Mouse (Mus musculus) brain, adult 2 months (tissue): Measurements from ENCODE around the gene Rpl31.

Source experiments
- DNase-seq: peaks from one replicate; pipeline ENCODE4 v3.0.0; 2011; ENCODE audit warnings: low read depth, low spot score

Gene Rpl31

DNA sequence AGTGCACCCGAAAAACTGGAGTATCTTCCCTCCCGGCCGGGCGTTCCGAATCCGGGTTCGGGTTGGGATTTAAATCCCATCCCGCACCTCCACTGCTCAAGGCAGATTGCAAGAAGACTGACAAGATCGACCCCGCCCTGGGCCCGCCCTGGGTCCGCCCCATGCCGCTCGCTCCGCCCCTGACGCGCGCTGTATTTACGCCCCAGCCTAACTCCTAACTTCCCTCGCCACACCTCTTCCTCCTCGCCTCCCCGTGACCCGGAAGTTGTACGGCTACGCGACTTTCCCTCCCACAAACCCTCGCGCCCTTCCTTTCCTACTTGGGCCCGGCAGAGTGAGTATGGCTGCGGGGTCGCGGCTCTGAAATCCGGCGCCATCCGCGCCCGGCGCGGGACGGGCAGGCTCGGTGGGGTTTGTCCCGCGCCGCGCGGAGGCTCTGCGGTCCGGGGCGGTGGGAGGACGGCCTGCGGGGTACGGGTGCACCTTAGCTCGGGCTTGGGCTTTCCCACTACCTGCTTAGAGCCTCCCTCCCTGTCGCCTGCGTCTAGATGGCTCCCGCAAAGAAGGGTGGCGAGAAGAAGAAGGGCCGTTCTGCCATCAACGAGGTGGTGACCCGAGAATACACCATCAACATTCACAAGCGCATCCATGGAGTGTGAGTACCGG, at the start of gene Rpl31:
Gene Rpl31 (plus strand): TSS at position 242 of the 666 bp plus-strand sequence.
- peak; percentile 99 for DNase-seq

GRCm38 (mm10) chr1:39317935-39318334, 49.7 kb upstream of the Rpl31 start:
- DNase-seq = peak; percentile 59

- peak; percentile 84 for DNase-seq
Observed at GRCm38 (mm10) chr1:39318870-39319269, 48.8 kb upstream of the Rpl31 start.

GRCm38 (mm10) chr1:39321954-39322353, 45.7 kb upstream of the Rpl31 start:
- DNase-seq = no peak

- no peak for DNase-seq
Observed at GRCm38 (mm10) chr1:39325228-39325627, 42.4 kb upstream of the Rpl31 start.

GRCm38 (mm10) chr1:39327546-39327945, 40.1 kb upstream of the Rpl31 start:
- DNase-seq = peak; percentile 76

- no peak for DNase-seq
Observed at GRCm38 (mm10) chr1:39330857-39331594, 36.6 kb upstream of the Rpl31 start.

DNA sequence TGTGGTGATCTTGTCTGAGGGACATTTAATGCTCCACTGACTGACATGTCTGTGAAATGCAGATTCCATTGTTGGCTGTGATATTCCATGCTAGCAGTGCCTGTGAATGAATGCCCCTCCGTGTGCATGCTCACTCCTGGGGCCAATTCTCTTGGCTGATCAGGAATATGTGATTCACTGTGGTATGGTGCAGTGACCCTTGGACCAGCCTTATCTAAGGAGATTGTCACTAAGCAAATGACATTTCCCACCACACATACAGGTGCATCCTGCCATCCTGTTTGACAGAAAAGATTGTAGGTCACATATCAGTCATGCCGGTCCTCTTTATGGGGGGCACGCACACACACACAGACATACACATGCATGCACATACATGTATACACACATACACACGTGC, 35.2 kb upstream of the Rpl31 start:
- DNase-seq = no peak

GRCm38 (mm10) chr1:39335561-39336196, 32.0 kb upstream of the Rpl31 start:
- no peak for DNase-seq

DNA sequence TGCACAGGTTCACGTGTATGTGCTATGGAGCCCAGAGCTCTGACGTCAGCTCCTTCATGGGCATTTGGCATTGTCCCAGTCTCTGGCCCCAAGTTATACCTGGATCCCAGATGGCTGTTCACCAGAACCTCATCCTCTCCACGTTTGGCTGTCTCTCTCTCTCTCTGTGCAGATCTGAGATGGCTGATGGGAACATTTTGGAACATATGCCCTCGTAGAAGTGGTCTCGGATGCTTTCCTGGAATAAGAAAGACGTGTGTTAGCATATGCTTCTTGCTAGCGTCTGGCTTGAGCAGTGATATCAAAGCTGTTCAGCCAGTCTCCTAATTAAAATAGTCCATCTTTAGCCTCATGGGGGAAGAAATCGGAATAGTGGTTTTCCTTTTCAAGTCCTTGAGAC, 30.9 kb upstream of the Rpl31 start:
- peak; percentile 44 for DNase-seq

DNA sequence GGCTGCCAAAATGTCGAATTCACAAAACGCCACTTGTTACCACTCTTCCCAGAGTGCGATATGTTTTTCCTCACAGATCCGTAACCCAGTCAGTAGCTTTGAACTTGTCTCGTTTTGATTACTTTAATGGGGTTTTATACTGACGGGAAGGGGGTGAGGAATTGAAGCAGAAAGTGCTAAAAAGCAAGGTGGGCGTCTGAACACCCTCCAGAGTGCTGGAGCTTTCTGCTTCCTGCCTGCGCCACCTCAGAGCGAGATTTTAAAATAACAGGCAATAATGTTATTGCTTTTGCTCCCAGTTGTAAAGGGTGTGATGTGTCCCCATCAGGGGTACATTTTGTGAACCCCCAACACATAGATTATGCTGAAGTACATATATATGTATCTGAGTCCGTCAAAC, 28.8 kb upstream of the Rpl31 start:
- peak; percentile 64 for DNase-seq

DNA sequence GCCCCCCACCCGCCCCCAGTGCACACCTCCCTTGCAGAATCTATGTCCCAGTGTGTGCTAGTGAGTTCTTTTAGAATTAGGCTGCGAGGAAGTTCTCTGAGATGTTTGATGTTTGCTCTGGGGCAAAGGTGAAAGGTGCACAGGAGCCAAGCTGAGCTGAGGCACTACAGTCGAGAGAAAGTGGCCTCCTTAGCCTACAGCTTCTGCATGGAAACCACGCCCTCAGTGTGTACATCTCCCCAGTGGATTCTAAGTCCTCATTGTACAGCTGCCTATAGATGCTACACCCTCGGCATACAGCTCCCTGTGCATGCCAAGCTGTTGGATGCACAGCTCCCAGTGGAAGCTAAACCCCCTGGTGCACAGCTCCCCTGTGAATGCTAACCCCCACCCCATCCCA, 28.2 kb upstream of the Rpl31 start:
- no peak for DNase-seq

DNA sequence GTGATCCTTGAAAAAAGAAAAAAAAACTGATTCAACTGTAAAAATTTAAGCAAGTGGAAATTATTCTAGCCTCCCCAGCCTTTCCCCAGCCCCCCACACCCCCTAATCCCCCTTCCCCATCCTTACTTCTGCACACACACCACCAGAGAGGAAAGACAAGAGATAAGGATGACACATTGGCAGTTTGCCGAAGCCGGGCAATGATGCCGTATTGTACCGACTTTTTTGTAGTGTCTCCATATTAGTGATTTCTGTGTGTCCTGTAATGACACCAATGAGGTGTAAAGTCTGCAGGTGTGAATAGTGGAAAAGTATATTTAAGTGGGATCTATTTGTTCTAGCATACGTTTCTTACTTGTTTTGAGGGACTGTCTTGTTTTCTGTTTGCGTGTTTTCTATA, 27.5 kb upstream of the Rpl31 start:
- DNase-seq = no peak

DNA sequence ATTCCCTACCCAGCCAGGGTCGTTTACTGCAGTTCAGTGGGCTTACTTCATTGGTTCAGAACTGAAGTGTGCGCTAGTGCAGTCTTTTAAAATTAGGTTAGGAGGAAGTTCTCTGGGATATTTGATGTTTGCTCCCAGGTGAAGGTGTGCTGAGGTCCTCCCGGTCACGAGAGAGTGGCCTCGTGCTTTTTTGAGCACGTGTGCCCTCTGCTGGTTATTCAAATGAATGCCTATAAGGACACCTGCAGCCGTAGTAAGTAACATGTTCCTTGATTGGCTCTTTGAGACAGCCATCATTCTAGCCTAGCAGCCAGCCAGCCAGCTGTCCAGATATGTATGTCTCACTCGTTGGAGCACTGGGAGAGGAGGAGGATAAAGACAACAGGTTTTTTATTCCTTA, 27.0 kb upstream of the Rpl31 start:
- peak; percentile 85 for DNase-seq

GRCm38 (mm10) chr1:39341807-39342206, 25.8 kb upstream of the Rpl31 start:
- DNase-seq = no peak

- DNase-seq = no peak
Observed at GRCm38 (mm10) chr1:39343242-39343641, 24.4 kb upstream of the Rpl31 start.

GRCm38 (mm10) chr1:39344981-39345600, 22.6 kb upstream of the Rpl31 start:
- DNase-seq = peak; percentile 54

GRCm38 (mm10) chr1:39349001-39349400, 18.6 kb upstream of the Rpl31 start:
- DNase-seq = peak; percentile 90

DNA sequence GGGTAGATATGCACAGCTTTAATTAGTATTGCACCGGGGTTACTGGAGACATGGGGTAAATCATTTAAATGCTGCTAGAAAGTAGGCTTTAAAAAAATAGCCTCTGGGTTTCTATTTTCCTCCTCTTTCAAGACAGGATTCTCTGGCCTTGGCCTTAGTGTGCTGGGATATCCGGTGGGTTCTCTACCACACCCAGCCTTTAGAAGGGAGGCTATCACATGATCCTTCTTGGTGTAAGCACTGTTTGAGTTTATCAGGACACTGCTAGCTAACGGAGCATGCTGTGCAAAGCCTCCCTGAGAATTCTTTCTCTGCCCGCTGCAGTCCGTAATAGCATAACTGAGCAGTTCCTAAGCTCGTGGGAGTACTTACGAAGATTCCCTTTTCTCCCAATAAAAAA, 18.2 kb upstream of the Rpl31 start:
- no peak for DNase-seq

- DNase-seq = no peak
Observed at GRCm38 (mm10) chr1:39361754-39362514, 5.7 kb upstream of the Rpl31 start.

GRCm38 (mm10) chr1:39362515-39362893, 5.1 kb upstream of the Rpl31 start:
- DNase-seq = no peak

DNA sequence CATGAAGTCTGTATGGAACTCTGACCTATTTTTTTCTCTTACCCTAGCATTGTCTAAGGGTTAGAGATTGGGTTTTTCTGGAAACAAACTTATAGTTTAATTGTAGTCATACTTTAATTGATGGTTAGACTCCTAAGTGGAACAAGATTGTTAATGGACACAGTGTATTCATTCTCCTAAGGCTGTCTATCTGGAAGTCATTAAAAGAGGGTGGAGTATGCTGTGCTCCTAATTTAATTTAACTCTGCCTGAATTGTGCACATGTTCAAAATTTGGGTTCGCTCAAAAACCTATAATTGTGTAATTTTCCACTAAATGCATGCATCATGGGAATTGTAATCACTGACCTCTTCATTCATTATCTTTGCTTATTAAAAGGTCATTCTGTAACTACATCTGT, 2.1 kb upstream of the Rpl31 start:
- no peak for DNase-seq
